Mouse (Mus musculus) E14TG2a.4 (cell line): ENCODE results near the gene 4930469K13Rik.

Experiments used
- CTCF ChIP-seq: conservative IDR thresholded peaks from 2 replicates; pipeline ENCODE4 v1.5.1; 2014; ENCODE audit warnings: low read length
- NANOG ChIP-seq: IDR thresholded peaks from 2 replicates; pipeline ENCODE4 v1.6.1; 2014; ENCODE audit warnings: borderline replicate concordance, low read length, mixed read lengths
- POU5F1 ChIP-seq: IDR thresholded peaks from 2 replicates; pipeline ENCODE4 v1.6.1; 2014; ENCODE audit warnings: low read length, borderline replicate concordance

- TF ChIP-seq CTCF (no peak), POU5F1 (no peak), NANOG (no peak)
Measured at GRCm38 (mm10) chr11:34070596-34070995, 27.8 kb downstream of the 4930469K13Rik start.
